Mouse (Mus musculus) embryonic facial prominence, embryonic 13.5 days (tissue): ENCODE data around the gene Slc30a2. TPM values are rescaled to one million over a fixed set of nuclear protein-coding genes. Genes with fewer than 3 reads are reported as not detected.

Experiments
- ATAC-seq: fragments of 200-750 bp; cut with Nextera tagmentation; 2 replicates; pipeline ENCODE4 v1.8.0; 2017; ENCODE audit warnings: low read depth; ENCODE audit not compliant: insufficient number of reproducible peaks, insufficient read depth, low FRiP score, low TSS enrichment
- H3K27ac ChIP-seq: fragments of 300-500 bp; sonication (generic); 2 replicates; pipeline ENCODE4 v1.5.1; 2015; ENCODE audit warnings: moderate library complexity, mild to moderate bottlenecking, inconsistent platforms
- H3K27me3 ChIP-seq: fragments of 300-500 bp; sonication (generic); 2 replicates; pipeline ENCODE4 v1.6.1; 2015; ENCODE audit warnings: mild to moderate bottlenecking, inconsistent platforms
- H3K36me3 ChIP-seq: fragments of 300-500 bp; sonication (generic); 2 replicates; pipeline ENCODE4 v1.6.1; 2015; ENCODE audit warnings: mild to moderate bottlenecking, inconsistent platforms
- H3K4me1 ChIP-seq: fragments of 300-500 bp; sonication (generic); 2 replicates; pipeline ENCODE4 v1.6.1; 2015; ENCODE audit warnings: inconsistent platforms
- H3K4me2 ChIP-seq: fragments of 300-500 bp; sonication (generic); 2 replicates; pipeline ENCODE4 v1.6.1; 2015; ENCODE audit warnings: moderate library complexity, mild to moderate bottlenecking, inconsistent platforms
- H3K4me3 ChIP-seq: fragments of 300-500 bp; sonication (generic); 2 replicates; pipeline ENCODE4 v1.5.1; 2015; ENCODE audit warnings: mild to moderate bottlenecking, inconsistent platforms
- H3K9ac ChIP-seq: fragments of 300-500 bp; sonication (generic); 2 replicates; pipeline ENCODE4 v1.6.1; 2015; ENCODE audit warnings: mild to moderate bottlenecking, inconsistent platforms
- H3K9me3 ChIP-seq: fragments of 300-500 bp; sonication (generic); 2 replicates; pipeline ENCODE4 v1.6.1; 2016; ENCODE audit warnings: inconsistent platforms
- WGBS: fragments of 180-500 bp; shearing (Covaris S2); methylation state at CpG from one replicate; pipeline ENCODE4 v1.1.7; 2015; ENCODE audit warnings: mixed read lengths; 5-methylcytosine and 5-hydroxymethylcytosine counted together
- polyA plus RNA-seq: library from polyadenylated mRNA; unstranded; fragments of >200 nt; fragmentation: Nextera tagmentation; extraction: Ambion mirVana; gene quantifications from 2 replicates; pipeline ENCODE4 v1.2.1, GENCODE M21; 2015

Gene Slc30a2
- polyA plus RNA-seq, 1 experiment from 2014 or later: 0.38 TPM

GRCm38 (mm10) chr4:134402571-134403262, 59.7 kb downstream of the Slc30a2 start:
- ATAC-seq: no peak
- peaks cover 17% of the 10 kb centered on the region for H3K4me1 ChIP-seq
- no peaks in the 10 kb centered on the region for H3K27me3 ChIP-seq
- H3K4me2 ChIP-seq: no peak overlapping the region
- H3K36me3 ChIP-seq: 0 out of 2 replicates have a peak, but pooled peaks cover 5% of the 10 kb centered on the region
- WGBS: 80% methylated on average over 16 of the region's 16 CpGs
- no peak overlapping the region for H3K27ac ChIP-seq
- H3K9me3 ChIP-seq: no peaks in the 10 kb centered on the region
- no peak overlapping the region for H3K9ac ChIP-seq
- no peak overlapping the region for H3K4me3 ChIP-seq

GRCm38 (mm10) chr4:134403721-134404120, 60.7 kb downstream of the Slc30a2 start:
- ATAC-seq: no peak
- 68% methylated on average over 7 of the region's 7 CpGs for WGBS

More at GRCm38 (mm10) chr4:134403721-134404120, 60.7 kb downstream of the Slc30a2 start:
- Histone ChIP-seq H3K4me2 (no peak overlapping the region), H3K9me3 (no peaks in the 10 kb centered on the region), H3K27ac (no peak overlapping the region), H3K36me3 (0 out of 2 replicates have a peak, but pooled peaks cover 5% of the 10 kb centered on the region), H3K9ac (no peak overlapping the region), H3K27me3 (no peaks in the 10 kb centered on the region), H3K4me1 (peaks cover 16% of the 10 kb centered on the region), H3K4me3 (no peak overlapping the region)

Other genes starting within 250 kb of the Slc30a2 start
- 9.1 and 11.2 TPM in 2 replicates for gene Cd52, start 248.1 kb upstream of the Slc30a2 start, polyA plus RNA-seq
- 11.6 and 11.9 TPM in 2 replicates for gene Ubxn11, start 240.6 kb upstream of the Slc30a2 start, polyA plus RNA-seq
- gene Sh3bgrl3, start 214.4 kb upstream of the Slc30a2 start, polyA plus RNA-seq: 412 and 420 TPM in 2 replicates
- 36.2 and 37.4 TPM in 2 replicates for gene Cep85, start 156.1 kb upstream of the Slc30a2 start, polyA plus RNA-seq
- not detected in 2 replicates for gene Gm7534, start 140.2 kb upstream of the Slc30a2 start, polyA plus RNA-seq
- 0.18 TPM in 1 of 2 replicates, not detected in the other for gene Catsper4, start 115.8 kb upstream of the Slc30a2 start, polyA plus RNA-seq
- 2.9 and 3.9 TPM in 2 replicates for gene Cnksr1, start 104.8 kb upstream of the Slc30a2 start, polyA plus RNA-seq
- gene E130218I03Rik, start 99.5 kb upstream of the Slc30a2 start, polyA plus RNA-seq: 0.72 TPM in 1 of 2 replicates, not detected in the other
- 18.8 and 19.7 TPM in 2 replicates for gene Zfp593, start 97.6 kb upstream of the Slc30a2 start, polyA plus RNA-seq
- not detected in 2 replicates for gene Gm30191, start 96.2 kb upstream of the Slc30a2 start, polyA plus RNA-seq
- 3.9 and 6.4 TPM in 2 replicates for gene Grrp1, start 89.1 kb upstream of the Slc30a2 start, polyA plus RNA-seq
- 23.4 and 23.8 TPM in 2 replicates for gene Pdik1l, start 55.3 kb upstream of the Slc30a2 start, polyA plus RNA-seq
- 1.2 and 1.7 TPM in 2 replicates for gene Trim63, start 28.1 kb upstream of the Slc30a2 start, polyA plus RNA-seq
- gene Extl1, start 40.7 kb downstream of the Slc30a2 start, polyA plus RNA-seq: 4.5 and 5.4 TPM in 2 replicates
- gene Pafah2, start 53.1 kb downstream of the Slc30a2 start, polyA plus RNA-seq: 12.0 and 13.0 TPM in 2 replicates
- gene Stmn1, start 125.1 kb downstream of the Slc30a2 start, polyA plus RNA-seq: 2,120 and 2,313 TPM in 2 replicates
- gene Paqr7, start 153.5 kb downstream of the Slc30a2 start, polyA plus RNA-seq: 3.8 and 4.0 TPM in 2 replicates
- 10.6 and 11.7 TPM in 2 replicates for gene Aunip, start 167.8 kb downstream of the Slc30a2 start, polyA plus RNA-seq
- 129 and 130 TPM in 2 replicates for gene Mtfr1l, start 192.2 kb downstream of the Slc30a2 start, polyA plus RNA-seq
- 15.4 and 16.2 TPM in 2 replicates for gene Selenon, start 209.0 kb downstream of the Slc30a2 start, polyA plus RNA-seq